Mouse (Mus musculus): ENCODE results near the gene Mageb4.
"Not testable (repeated sequence)": the region's sequence is repeated elsewhere in the genome, so short reads cannot be mapped to it uniquely, and the experiment has no call there.

Gene Mageb4

DNA sequence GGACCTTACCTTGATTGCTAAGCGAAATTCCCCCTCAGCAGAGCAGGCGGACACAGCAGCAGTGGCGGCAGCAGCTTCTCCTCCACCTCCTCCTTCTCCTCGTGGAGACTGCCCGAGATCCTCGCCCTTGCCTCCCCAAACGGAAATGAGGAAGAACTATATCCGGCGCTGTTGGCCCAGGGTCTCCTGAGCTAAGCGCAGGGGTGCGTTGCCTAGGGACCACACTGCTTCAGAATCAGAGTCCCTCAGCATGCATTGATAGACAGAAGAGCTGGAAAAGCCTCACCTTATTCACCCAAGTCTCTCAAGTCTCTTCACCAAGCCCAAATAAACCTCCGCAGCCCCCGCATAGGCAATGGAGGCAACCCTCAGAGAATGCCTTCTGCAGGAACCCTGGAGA lies at the start of gene Mageb4:
TSS of gene Mageb4 (minus strand) at position 101 of the 400 bp plus-strand sequence.
- not testable (repeated sequence) for DNase-seq

DNA sequence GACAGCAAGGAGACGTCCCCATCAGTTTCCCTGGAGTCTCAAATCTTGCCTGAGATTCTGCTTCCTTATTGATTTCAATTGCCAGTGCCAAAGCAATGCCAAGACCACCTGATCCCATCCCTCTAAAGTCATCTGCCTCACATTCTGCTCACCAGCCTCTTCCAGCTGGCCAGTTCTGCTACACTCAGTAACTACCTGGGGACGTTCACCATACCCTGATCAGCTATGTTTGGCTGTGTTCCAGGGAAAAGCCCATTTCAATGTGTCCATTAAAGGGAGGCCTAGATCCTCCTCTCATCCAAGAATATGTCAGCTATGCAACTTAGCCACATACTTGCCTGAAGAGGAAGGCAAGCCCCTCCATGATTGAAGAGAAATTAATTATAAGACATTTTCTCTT lies 20.3 kb downstream of the Mageb4 start:
- not testable (repeated sequence) for DNase-seq

DNA sequence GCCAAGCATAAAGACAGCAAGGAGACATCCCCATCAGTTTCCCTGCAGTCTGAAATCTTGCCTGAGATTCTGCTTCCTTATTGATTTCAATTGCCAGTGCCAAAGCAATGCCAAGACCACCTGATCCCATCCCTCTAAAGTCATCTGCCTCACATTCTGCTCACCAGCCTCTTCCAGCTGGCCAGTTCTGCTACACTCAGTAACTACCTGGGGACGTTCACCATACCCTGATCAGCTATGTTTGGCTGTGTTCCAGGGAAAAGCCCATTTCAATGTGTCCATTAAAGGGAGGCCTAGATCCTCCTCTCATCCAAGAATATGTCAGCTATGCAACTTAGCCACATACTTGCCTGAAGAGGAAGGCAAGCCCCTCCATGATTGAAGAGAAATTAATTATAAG lies 58.9 kb downstream of the Mageb4 start:
- not testable (repeated sequence) for DNase-seq

DNA sequence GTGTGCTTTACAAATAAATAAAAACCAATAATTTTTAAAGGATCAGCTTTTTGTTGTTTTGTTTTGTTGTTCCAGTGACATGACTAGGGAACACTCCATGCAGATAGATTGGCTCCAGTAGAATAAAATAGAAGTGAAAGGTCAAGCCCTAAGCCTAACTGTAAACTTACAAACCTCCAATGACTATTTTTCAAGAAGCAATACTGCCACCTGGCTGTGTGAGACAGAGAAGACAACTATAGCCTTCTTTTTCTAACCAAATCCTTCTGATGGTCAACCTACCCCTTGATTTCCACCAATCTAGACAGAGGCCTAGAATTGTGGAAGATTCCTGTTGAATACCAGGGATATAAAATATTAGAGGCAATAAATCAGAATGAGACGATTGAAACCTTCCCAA lies 67.6 kb downstream of the Mageb4 start:
- DNase-seq = no peak
